Mouse (Mus musculus) stomach, postnatal 0 days (tissue): ENCODE measurements around the gene Gm4869.

Experiments
- CTCF ChIP-seq: IDR thresholded peaks from 2 replicates; pipeline ENCODE4 v1.5.1; 2016; ENCODE audit warnings: antibody characterized with exemption, low read depth, mild to moderate bottlenecking, moderate library complexity
- EP300 ChIP-seq: optimal IDR thresholded peaks from 2 replicates; pipeline ENCODE3; 2016; ENCODE audit warnings: antibody characterized with exemption

GRCm38 (mm10) chr5:140414647-140415046 is 30.8 kb upstream of the Gm4869 start:
- TF ChIP-seq CTCF, result no peak; the same call in 1 of the 2 replicates
- TF ChIP-seq EP300, result no peak
